Mouse (Mus musculus): ENCODE measurements around the gene Atat1. TPM values are rescaled to one million over a fixed set of nuclear protein-coding genes. Genes with fewer than 3 reads are reported as not detected.

Gene Atat1
- polyA plus RNA-seq, 1 experiment from 2014 or later: 62.7 TPM

DNA sequence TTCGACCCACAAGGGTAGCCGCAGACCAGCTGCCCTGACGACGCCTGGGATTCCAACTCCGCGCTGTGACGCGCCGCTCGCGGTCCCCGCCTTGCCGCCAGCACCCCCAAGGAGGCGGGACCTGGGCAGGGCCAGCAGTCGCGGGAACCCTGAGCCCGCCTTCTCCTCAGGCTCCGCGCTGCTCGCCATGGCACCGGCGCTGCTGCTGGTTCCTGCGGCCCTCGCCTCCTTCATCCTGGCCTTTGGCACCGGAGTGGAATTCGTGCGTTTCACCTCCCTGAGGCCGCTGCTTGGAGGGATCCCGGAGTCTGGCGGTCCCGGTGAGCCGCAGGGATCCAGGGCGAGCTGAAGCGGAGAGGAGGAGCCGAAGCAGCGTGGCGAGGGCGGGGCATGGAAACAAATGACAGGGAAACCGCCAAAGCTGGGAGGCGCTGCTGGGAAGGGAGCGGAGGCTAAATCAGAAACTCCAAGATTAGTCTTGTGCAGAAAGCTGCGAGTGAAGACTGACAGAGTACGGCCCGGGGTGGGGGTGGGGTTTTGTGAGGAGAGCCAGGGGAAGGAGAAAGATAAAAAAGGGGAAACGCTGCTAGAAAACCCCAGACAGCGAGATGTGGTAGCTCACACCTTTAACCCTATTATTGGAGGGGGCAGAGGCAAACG lies 48.5 kb downstream of the Atat1 start, which contains the start of gene Nrm:
Gene Nrm (plus strand): TSS at position 121 of the 660 bp plus-strand sequence.
- WGBS: under 1% methylated on average over 47 of the region's 47 CpGs
- H3K4me2 ChIP-seq (ENCODE audit: low read depth, low read length): peak within 1 kb of the TSS; percentile 78

DNA sequence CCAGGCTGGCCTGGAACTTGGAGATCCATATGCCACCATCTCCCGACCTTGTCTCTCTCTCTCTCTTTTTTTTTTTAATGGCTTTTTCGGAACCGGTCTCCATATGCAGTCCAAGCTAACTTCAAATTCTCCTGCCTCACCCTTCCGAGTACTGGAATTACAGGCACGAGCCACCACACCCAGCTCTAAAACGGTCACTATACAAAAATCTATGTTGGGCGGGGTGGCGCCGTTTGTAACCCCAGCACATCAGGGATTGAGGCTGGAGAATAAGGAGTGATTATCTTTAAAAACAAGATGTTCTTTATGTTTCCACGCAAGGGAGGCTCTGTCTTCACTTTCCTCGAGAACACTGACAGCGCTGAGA lies 49.1 kb downstream of the Atat1 start:
- peak overlapping the region; percentile 78 for H3K4me2 ChIP-seq (ENCODE audit: low read depth, low read length)
- peak; percentile 9 for ATAC-seq (ENCODE audit: low read depth)
- WGBS: 3% methylated on average over 12 of the region's 12 CpGs

More for the DNA sequence above, 48.5 kb downstream of the Atat1 start, which contains the start of gene Nrm:
- Histone ChIP-seq H3K4me1 (replicated peaks; ENCODE audit: control insufficient read depth, insufficient read depth, low read length) (peaks cover 13% of the 10 kb centered on the region), H3K27ac (ENCODE audit: low read length) (peak within 1 kb of the TSS; percentile 96), H3K9ac (ENCODE audit: low read length) (peak within 1 kb of the TSS; percentile 81), H3K27me3 (ENCODE audit: control insufficient read depth, insufficient read depth, low read depth, low read length) (no peaks in the 10 kb centered on the region), H3K9me3 (ENCODE audit: control insufficient read depth, low read length) (no peaks in the 10 kb centered on the region), H3K4me3 (ENCODE audit: low read length) (peak within 1 kb of the TSS; percentile 88), H3K36me3 (ENCODE audit: control insufficient read depth, insufficient read depth, low read length) (peaks cover 15% of the 10 kb centered on the region)
- ATAC-seq (ENCODE audit: low read depth): peak; percentile 91

DNA sequence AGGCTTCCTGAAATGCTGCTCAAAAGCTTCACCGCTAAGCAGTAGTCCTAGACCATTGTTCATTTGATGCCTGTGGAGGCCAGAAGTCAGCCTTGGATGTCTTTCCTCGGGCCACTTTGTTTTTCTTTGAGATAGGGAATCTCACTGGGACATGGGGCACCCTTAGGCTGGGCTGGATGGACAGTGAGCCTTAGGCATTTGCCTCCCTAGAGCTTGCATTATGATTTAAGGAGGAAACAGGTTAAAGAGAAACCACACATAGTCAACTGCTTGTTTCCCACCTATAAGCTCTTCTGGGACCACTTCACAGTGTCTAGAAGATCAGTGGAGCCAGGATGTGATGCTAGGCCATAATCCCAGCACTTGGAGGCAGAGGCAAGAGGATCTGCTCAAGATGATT lies 50.0 kb downstream of the Atat1 start:
- no peak overlapping the region for H3K9ac ChIP-seq (ENCODE audit: low read length)
- no peak overlapping the region for H3K4me3 ChIP-seq (ENCODE audit: low read length)
- H3K27me3 ChIP-seq (ENCODE audit: control insufficient read depth, insufficient read depth, low read depth, low read length): no peaks in the 10 kb centered on the region
- H3K36me3 ChIP-seq (ENCODE audit: control insufficient read depth, insufficient read depth, low read length): peaks cover 18% of the 10 kb centered on the region
- no peak overlapping the region for H3K4me2 ChIP-seq (ENCODE audit: low read depth, low read length)
- H3K4me1 ChIP-seq (replicated peaks; ENCODE audit: control insufficient read depth, insufficient read depth, low read length): peaks cover 9% of the 10 kb centered on the region
- 50% methylated on average over 2 of the region's 2 CpGs for WGBS
- no peak for ATAC-seq (ENCODE audit: low read depth)
- H3K9me3 ChIP-seq (ENCODE audit: control insufficient read depth, low read length): no peaks in the 10 kb centered on the region
- no peak overlapping the region for H3K27ac ChIP-seq (ENCODE audit: low read length)

More for the DNA sequence above, 49.1 kb downstream of the Atat1 start:
- Histone ChIP-seq H3K4me3 (ENCODE audit: low read length) (peak overlapping the region; percentile 88), H3K36me3 (ENCODE audit: control insufficient read depth, insufficient read depth, low read length) (peaks cover 18% of the 10 kb centered on the region), H3K4me1 (replicated peaks; ENCODE audit: control insufficient read depth, insufficient read depth, low read length) (peaks cover 13% of the 10 kb centered on the region), H3K9ac (ENCODE audit: low read length) (peak overlapping the region; percentile 81), H3K27ac (ENCODE audit: low read length) (peak overlapping the region; percentile 96), H3K27me3 (ENCODE audit: control insufficient read depth, insufficient read depth, low read depth, low read length) (no peaks in the 10 kb centered on the region), H3K9me3 (ENCODE audit: control insufficient read depth, low read length) (no peaks in the 10 kb centered on the region)

DNA sequence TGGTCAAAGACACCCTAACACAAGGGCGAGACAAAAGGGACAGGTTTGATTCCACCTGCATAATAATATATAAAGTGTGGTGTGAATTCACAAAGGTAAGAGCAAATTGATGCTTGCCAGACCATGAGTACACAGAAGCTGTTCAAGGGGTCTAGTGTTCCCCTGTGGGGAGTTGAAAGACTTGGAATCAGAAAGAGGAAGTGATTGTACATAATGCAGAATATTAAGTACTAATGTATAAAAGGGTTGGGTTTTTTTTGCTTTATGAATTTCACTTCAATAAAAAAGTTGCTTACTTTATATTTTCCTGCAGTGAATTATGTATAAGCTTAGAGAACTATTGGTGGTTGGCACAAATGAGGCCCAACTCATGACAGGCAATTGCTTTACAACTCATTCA lies 50.5 kb downstream of the Atat1 start:
- Histone ChIP-seq H3K9me3 (ENCODE audit: control insufficient read depth, low read length) (no peaks in the 10 kb centered on the region), H3K4me2 (ENCODE audit: low read depth, low read length) (no peak overlapping the region), H3K9ac (ENCODE audit: low read length) (no peak overlapping the region), H3K4me1 (replicated peaks; ENCODE audit: control insufficient read depth, insufficient read depth, low read length) (peaks cover 8% of the 10 kb centered on the region), H3K36me3 (ENCODE audit: control insufficient read depth, insufficient read depth, low read length) (peaks cover 18% of the 10 kb centered on the region), H3K27me3 (ENCODE audit: control insufficient read depth, insufficient read depth, low read depth, low read length) (no peaks in the 10 kb centered on the region), H3K27ac (ENCODE audit: low read length) (no peak overlapping the region), H3K4me3 (ENCODE audit: low read length) (no peak overlapping the region)
- ATAC-seq (ENCODE audit: low read depth): no peak
- 90% methylated on average over 1 of the region's 1 CpGs for WGBS

DNA sequence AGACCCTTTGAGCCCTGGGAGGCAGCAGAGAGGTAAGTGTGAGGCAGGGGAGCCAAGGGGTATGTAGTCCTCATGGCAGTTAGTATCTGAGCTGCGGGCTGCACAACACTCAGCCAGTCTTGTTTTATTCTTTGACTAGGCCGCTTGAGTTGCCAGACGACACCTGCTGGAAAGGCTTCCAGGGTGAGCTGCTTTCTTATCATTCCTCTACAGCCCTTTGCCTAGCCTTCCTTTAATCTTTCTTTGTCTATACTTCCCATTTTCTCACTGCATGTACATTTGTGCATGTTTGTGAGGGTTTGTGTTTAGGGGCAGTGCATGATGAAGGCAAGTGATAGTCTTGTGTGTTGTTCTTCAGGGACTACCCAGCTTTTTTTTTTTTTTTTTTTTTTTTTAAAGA lies 58.9 kb downstream of the Atat1 start:
- 89% methylated on average over 3 of the region's 3 CpGs for WGBS
- Histone ChIP-seq H3K9me3 (ENCODE audit: control insufficient read depth, low read length) (no peaks in the 10 kb centered on the region), H3K27me3 (ENCODE audit: control insufficient read depth, insufficient read depth, low read depth, low read length) (no peaks in the 10 kb centered on the region), H3K36me3 (ENCODE audit: control insufficient read depth, insufficient read depth, low read length) (peaks cover 64% of the 10 kb centered on the region), H3K9ac (ENCODE audit: low read length) (no peak overlapping the region), H3K4me2 (ENCODE audit: low read depth, low read length) (no peak overlapping the region), H3K4me3 (ENCODE audit: low read length) (no peak overlapping the region), H3K4me1 (replicated peaks; ENCODE audit: control insufficient read depth, insufficient read depth, low read length) (no peaks in the 10 kb centered on the region), H3K27ac (ENCODE audit: low read length) (no peak overlapping the region)
- ATAC-seq (ENCODE audit: low read depth): no peak

DNA sequence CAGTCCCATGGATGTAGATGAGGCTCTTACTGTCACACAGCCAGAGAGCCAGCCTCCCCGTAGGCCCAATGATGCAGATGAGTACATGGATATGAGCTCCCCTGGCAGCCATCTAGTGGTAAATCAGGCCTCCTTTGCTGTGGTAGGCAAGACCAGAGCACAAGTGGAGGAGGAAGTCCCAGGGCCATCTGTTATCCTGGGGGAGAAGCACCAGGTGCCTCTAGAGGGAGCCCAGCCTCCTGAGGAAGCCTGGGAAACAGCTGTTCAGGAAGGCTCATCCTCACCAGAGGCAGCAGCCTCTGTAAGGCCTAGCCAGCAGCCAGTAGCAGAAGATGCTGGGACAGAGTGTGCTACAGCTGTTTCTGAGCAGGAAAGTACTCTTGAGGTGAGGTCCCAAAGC lies 61.8 kb downstream of the Atat1 start:
- no peaks in the 10 kb centered on the region for H3K27me3 ChIP-seq (ENCODE audit: control insufficient read depth, insufficient read depth, low read depth, low read length)
- H3K36me3 ChIP-seq (ENCODE audit: control insufficient read depth, insufficient read depth, low read length): peaks cover 61% of the 10 kb centered on the region
- no peak; the same call in 1 of the 2 replicates for ATAC-seq (ENCODE audit: low read depth)
- 75% methylated on average over 1 of the region's 1 CpGs for WGBS
- no peaks in the 10 kb centered on the region for H3K9me3 ChIP-seq (ENCODE audit: control insufficient read depth, low read length)
- no peak overlapping the region for H3K4me2 ChIP-seq (ENCODE audit: low read depth, low read length)
- H3K27ac ChIP-seq (ENCODE audit: low read length): no peak overlapping the region
- no peak overlapping the region for H3K9ac ChIP-seq (ENCODE audit: low read length)
- no peak overlapping the region for H3K4me3 ChIP-seq (ENCODE audit: low read length)
- peaks cover 1% of the 10 kb centered on the region; the same call in 1 of the 2 replicates for H3K4me1 ChIP-seq (replicated peaks; ENCODE audit: control insufficient read depth, insufficient read depth, low read length)

MicroRNA genes within 50 kb of the gene (microRNA counts, 519-probe panel; counts per million panel counts)
- microRNA mmu-miR-1894-3p (1,363 counts per million, percentile 16 among the panel's probes with 10 or more counts), microRNA mmu-miR-1894-5p (582 counts per million, percentile 4 among the panel's probes with 10 or more counts)

Small RNA genes within 50 kb of the gene (microRNA-seq; reads per million reads assigned to microRNA genes)
- gene Gm28033 (not detected), gene Mir1894 (not detected)

Other genes starting within 250 kb of the Atat1 start
- 22.8 and 25.4 TPM in 2 replicates for gene Vars2, start 242.5 kb downstream of the Atat1 start, polyA plus RNA-seq (2015; fragmentation: Nextera tagmentation; extraction: Ambion mirVana)
- gene Gtf2h4, start 236.3 kb downstream of the Atat1 start, polyA plus RNA-seq (2015; fragmentation: Nextera tagmentation; extraction: Ambion mirVana): 47.5 and 48.0 TPM in 2 replicates
- gene Ddr1, start 205.5 kb downstream of the Atat1 start, polyA plus RNA-seq (2015; fragmentation: Nextera tagmentation; extraction: Ambion mirVana): 50.5 and 51.3 TPM in 2 replicates
- 21.9 and 31.7 TPM in 2 replicates for gene Ier3, start 88.4 kb downstream of the Atat1 start, polyA plus RNA-seq (2015; fragmentation: Nextera tagmentation; extraction: Ambion mirVana)
- 57.8 and 65.1 TPM in 2 replicates for gene Flot1, start 86.8 kb downstream of the Atat1 start, polyA plus RNA-seq (2015; fragmentation: Nextera tagmentation; extraction: Ambion mirVana)
- gene Tubb5, start 71.8 kb downstream of the Atat1 start, polyA plus RNA-seq (2015; fragmentation: Nextera tagmentation; extraction: Ambion mirVana): 877 and 940 TPM in 2 replicates
- 20.6 and 22.3 TPM in 2 replicates for gene Mdc1, start 68.6 kb downstream of the Atat1 start, polyA plus RNA-seq (2015; fragmentation: Nextera tagmentation; extraction: Ambion mirVana)
- gene Nrm, start 48.8 kb downstream of the Atat1 start, polyA plus RNA-seq (2015; fragmentation: Nextera tagmentation; extraction: Ambion mirVana): 65.6 and 67.9 TPM in 2 replicates
- 23.3 and 26.5 TPM in 2 replicates for gene Ppp1r18, start 44.5 kb downstream of the Atat1 start, polyA plus RNA-seq (2015; fragmentation: Nextera tagmentation; extraction: Ambion mirVana)
- gene Dhx16, start 30.3 kb downstream of the Atat1 start, polyA plus RNA-seq (2015; fragmentation: Nextera tagmentation; extraction: Ambion mirVana): 40.2 and 42.4 TPM in 2 replicates
- 15.6 TPM in 2 replicates for gene 2310061I04Rik, start 12.6 kb downstream of the Atat1 start, polyA plus RNA-seq (2015; fragmentation: Nextera tagmentation; extraction: Ambion mirVana)
- 67.5 and 73.1 TPM in 2 replicates for gene Mrps18b, start 6.3 kb upstream of the Atat1 start, polyA plus RNA-seq (2015; fragmentation: Nextera tagmentation; extraction: Ambion mirVana)
- gene Ppp1r10, start 6.4 kb upstream of the Atat1 start, polyA plus RNA-seq (2015; fragmentation: Nextera tagmentation; extraction: Ambion mirVana): 38.0 and 40.5 TPM in 2 replicates
- 70.6 and 82.5 TPM in 2 replicates for gene Abcf1, start 59.7 kb upstream of the Atat1 start, polyA plus RNA-seq (2015; fragmentation: Nextera tagmentation; extraction: Ambion mirVana)
- 43.1 and 44.7 TPM in 2 replicates for gene Gnl1, start 69.8 kb upstream of the Atat1 start, polyA plus RNA-seq (2015; fragmentation: Nextera tagmentation; extraction: Ambion mirVana)
- gene Prr3, start 70.2 kb upstream of the Atat1 start, polyA plus RNA-seq (2015; fragmentation: Nextera tagmentation; extraction: Ambion mirVana): 27.5 and 29.7 TPM in 2 replicates
- 2.0 and 2.2 TPM in 2 replicates for gene H2-T24, start 110.5 kb upstream of the Atat1 start, polyA plus RNA-seq (2015; fragmentation: Nextera tagmentation; extraction: Ambion mirVana)
- 7.2 and 11.7 TPM in 2 replicates for gene H2-T23, start 122.8 kb upstream of the Atat1 start, polyA plus RNA-seq (2015; fragmentation: Nextera tagmentation; extraction: Ambion mirVana)
- gene H2-T22, start 132.7 kb upstream of the Atat1 start, polyA plus RNA-seq (2015; fragmentation: Nextera tagmentation; extraction: Ambion mirVana): 18.8 and 19.4 TPM in 2 replicates
- not detected in 2 replicates for gene Gm6034, start 132.9 kb upstream of the Atat1 start, polyA plus RNA-seq (2015; fragmentation: Nextera tagmentation; extraction: Ambion mirVana)
- gene Gm11127, start 148.3 kb upstream of the Atat1 start, polyA plus RNA-seq (2015; fragmentation: Nextera tagmentation; extraction: Ambion mirVana): not detected in 2 replicates
- gene Gm19684, start 211.6 kb upstream of the Atat1 start, polyA plus RNA-seq (2015; fragmentation: Nextera tagmentation; extraction: Ambion mirVana): not detected in 2 replicates
- gene Gm7030, start 219.3 kb upstream of the Atat1 start, polyA plus RNA-seq (2015; fragmentation: Nextera tagmentation; extraction: Ambion mirVana): not detected in 2 replicates